Mouse (Mus musculus) heart, postnatal 10 days (tissue): ENCODE measurements around the gene Myt1l. TPM values are rescaled to one million over a fixed set of nuclear protein-coding genes. Genes with fewer than 3 reads are reported as not detected.

Source experiments
- DNase-seq, 2 experiments: peaks; one replicate each; pipeline ENCODE4 v3.0.0; 2021
- intact Hi-C: fragments of 180-260 bp; cut with DNase I; formaldehyde crosslinking; loops from one replicate; pipeline ENCODE4 v1.15.1; 2025
- total RNA-seq, 2 experiments: library from RNA; stranded (reverse); gene quantifications; 2 replicates each; pipeline ENCODE4 v1.2.3; 2021

Gene Myt1l
- total RNA-seq, 2 experiments from 2014 or later, result 0.31 TPM; not detected in 1

GRCm38 (mm10) chr12:29559769-29560168, 31.6 kb downstream of the Myt1l start:
- no peak for DNase-seq
- intact Hi-C loops, result no loop called here

- intact Hi-C loops, result no loop called here
- no peak for DNase-seq
Measured at GRCm38 (mm10) chr12:29561222-29561621, 33.0 kb downstream of the Myt1l start.

- intact Hi-C loops, result no loop called here
Measured at GRCm38 (mm10) chr12:29569311-29569710, 41.1 kb downstream of the Myt1l start.

DNA sequence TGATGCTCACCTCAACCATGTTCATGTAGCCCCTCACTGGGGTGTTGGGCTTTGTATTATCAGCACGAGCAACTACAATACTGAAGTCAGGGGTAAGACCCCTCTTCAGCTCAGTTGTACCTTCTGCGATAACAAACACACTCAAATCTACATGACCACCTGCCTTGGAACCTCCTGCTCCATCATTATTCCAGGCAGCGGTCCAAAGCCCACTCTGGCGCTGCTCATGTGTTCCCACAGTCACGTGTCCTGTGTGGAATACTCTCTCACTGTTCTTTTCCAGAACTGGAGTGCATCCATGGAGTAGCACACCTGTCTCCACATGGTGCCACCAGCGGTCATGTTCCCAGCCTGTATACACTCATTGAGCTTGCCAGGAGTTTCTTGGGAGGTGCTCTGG, 42.2 kb downstream of the Myt1l start:
- intact Hi-C loops, result no loop called here
- DNase-seq, result no peak

More at GRCm38 (mm10) chr12:29569311-29569710, 41.1 kb downstream of the Myt1l start:
- DNase-seq, result peak in 1 of 2 experiments; percentile 2

DNA sequence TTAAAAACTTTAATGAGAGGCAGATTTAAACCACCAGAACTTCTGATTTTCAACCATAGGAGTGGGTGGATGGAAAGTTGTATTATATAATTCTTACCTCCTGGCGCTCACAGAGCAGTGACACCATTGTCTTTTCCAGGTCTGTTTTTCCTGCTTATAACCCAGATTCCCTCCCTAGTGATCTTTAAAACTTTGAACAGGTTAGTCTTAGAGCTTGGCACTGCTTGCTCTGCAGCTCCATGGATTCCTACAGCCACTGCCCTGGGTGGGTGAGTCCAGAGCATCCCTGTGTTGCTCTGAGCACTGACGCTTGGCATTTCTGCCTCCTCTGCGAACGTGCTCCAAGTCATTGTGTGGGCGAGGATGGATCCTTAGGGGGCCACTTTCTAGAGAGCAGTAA, 43.4 kb downstream of the Myt1l start:
- intact Hi-C loops, result no loop called here
- DNase-seq, result no peak

DNA sequence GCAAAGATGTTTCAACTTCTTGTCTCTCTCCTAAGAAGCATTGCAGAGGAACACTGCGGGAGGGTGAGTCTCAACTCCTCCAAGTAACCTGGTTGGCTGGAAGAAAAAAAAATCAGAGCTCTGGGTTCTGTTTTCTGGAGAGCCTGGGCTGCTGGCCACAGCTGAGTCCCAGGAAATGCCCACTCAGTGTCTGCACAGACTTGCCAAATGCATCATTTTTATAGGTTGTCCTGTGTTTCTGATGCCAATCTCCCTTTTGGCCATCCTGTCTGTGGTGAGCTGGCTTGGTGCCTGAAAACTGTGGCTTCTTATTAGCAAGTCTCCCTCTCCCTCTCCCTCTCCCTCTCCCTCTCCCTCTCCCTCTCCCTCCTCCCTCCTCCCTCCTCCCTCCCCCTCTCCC, 65.6 kb downstream of the Myt1l start:
- intact Hi-C loops, result no loop called here
- DNase-seq, result no peak

GRCm38 (mm10) chr12:29599916-29600315, 71.7 kb downstream of the Myt1l start:
- intact Hi-C loops, result no loop called here
- no peak for DNase-seq

DNA sequence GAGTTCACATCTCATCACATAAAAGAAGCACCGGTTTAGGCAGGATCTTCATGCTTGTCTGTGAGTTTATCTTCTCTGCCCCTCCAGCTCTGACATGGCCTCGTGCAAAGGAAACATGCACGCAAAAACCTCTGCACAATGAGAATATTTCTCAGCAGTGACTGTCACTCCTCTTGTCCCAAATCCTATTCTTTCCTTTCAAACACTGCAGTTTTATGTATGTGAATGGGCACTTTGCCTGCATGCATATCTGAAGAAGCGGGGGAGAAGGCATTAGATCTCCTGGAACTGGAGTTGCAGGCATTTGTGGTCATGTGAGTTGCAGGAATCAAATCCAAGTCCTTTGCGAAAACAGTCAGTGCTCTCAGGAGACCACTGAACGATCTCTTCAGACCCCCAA, 73.0 kb downstream of the Myt1l start:
- intact Hi-C loops, result no loop called here
- DNase-seq, result no peak

- intact Hi-C loops, result no loop called here
Measured at GRCm38 (mm10) chr12:29604659-29605058, 76.5 kb downstream of the Myt1l start.

DNA sequence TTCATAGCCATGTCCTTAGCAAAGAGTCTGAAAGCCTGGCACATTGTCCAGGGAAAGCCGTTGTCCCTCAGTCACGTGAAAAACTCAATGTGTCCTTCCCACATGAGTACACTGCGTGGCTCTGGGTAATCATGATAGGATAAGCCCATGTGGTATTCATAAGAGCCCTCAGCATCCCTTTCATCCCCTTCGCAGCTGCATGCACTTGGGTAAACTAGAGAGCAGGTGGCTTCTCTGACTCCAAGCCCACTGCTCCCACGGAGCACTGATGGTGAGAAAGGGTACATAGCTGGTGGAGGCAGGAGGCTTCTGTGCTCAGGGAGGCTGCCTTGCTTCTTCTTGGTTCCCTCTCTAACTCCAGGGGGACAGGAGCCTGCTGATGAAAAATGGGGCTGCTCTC, 76.9 kb downstream of the Myt1l start:
- intact Hi-C loops, result no loop called here

More at GRCm38 (mm10) chr12:29604659-29605058, 76.5 kb downstream of the Myt1l start:
- DNase-seq, result no peak

DNA sequence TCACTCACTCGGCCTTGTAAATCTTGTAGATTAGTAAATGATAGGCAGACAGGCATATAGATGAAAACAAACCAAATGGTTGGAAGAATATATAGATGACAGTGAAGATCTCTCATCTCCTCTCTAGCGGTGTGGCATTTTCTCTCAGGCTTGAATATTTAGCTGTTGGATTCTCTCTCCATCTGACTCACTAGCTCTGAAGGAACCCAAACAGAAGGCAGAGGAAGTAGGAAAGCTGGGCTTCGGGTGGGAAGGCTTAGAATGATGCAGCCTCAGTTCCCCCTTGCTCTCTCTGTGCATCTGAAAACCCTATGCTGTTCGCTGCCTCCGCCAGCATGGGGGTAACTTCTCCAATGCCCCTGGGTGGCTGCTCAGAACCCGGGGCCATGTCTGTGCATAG, 78.0 kb downstream of the Myt1l start:
- intact Hi-C loops, result no loop called here
- DNase-seq, result no peak

More for the DNA sequence above, 76.9 kb downstream of the Myt1l start:
- no peak for DNase-seq

DNA sequence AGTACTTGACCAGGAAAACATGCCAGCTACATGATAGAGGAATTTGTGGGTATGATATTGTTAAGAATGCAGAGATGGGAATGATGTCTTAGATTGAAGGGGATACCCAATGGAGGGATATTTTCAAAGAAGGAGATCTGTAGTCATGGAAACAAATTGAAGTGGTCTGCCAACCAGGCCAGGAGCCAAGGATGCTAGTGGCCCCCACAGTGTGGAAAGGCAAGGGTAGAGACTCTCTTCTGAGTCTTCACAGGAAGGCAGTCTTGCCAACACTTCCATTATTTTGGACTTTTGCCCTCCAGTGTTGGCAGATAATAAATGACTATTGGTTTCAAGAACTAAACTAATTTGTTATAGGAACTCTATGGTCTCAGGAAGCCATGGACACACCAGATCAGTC, 89.6 kb downstream of the Myt1l start:
- intact Hi-C loops, result no loop called here
- DNase-seq, result no peak

DNA sequence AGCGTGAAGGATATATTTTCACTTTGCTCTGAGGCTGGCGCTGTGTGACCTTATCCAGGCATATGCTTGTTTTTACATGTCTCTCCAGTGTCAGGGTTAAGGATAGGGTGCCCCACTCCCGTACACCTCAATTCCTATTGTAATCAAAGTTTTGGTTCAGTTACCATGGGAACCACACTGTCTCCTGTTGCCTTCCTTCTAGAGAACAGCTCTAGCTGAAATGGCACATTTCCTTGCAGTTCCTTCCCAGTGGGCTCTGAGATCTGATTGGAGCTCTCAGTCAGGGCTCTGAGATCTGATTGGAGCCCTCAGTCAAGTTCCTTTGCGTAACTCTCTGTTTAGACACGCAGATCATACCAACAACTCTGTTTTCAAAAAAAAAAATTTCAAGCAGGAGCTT, 93.3 kb downstream of the Myt1l start:
- intact Hi-C loops, result loop anchor here (10.0 kb wide), 1 partner anchor 917 kb away; no protein-coding TSS in a partner anchor
- DNase-seq, result no peak

DNA sequence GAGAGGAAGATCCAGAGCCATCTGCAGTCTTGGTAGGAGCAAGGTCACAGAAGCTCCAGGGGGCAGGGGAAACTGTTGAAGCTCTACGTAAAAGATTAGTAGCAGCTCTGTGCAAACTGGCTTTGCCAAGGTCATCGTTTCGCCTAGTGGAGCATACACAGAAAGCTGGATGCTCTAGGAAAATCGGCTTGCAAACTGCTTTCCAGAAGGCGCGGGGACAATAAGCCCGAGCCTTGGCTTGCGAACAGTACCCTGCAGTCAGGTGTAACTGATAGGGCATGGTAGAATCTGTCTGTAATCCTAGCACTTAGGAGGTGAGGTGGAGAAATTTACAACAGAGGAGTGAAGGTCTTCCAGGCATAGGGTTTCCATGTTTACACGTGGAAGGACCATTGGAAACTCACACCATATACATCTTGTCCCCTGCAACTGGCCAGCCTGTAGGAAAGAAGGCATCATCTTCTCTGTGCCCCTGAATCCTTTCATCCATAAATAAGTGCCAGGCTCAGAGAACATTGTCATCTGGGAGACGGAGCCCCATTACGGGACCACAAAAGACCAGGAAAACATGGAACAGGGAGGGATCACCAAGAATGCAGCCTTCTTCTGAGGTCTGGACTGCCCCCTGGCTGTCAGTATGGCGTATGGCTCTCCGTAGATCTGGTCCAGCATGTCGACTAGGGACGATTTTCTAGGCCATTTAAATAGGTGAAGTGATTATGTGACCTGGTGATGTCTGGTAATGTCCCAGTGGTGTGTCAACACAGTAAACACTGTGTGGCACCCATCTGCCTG, 100.0 kb downstream of the Myt1l start:
- intact Hi-C loops, result loop anchor here (10.0 kb wide), 1 partner anchor 923 kb away; no protein-coding TSS in a partner anchor
- peak; percentile 3 to 14 for DNase-seq

DNA sequence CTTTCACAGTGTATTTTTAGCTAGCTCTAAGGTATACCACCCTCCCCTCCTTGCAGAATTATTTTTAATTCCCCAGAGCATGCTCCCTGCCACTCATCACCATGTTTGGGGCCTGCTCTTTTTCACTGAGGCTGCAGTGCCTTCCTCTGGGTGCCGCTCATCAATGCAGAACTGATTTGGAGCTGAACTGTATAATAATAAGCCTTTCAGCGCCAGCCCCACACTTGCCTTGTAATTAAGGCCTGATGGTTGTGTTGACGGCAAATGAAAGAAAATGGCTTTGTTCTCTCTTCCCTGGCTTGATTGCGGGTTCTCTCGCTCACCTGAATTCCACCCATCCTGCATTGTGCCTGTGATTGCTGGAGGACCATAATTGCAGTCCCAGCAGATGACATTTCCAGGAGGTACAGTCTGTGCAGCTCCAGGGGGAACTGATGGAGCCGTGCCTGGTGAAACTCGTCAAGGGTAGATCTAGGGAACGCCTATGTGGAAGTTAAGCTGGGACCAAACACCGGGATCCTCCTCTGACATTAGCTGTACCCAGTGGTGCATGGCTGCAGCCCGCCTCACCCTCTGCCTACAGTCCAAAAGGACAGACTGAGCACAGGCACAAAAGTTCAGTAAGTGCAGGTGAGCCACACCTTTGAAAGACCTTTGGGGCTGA, 101.8 kb downstream of the Myt1l start:
- no peak for DNase-seq
- intact Hi-C loops, result loop anchor here (10.0 kb wide), 1 partner anchor 925 kb away; no protein-coding TSS in a partner anchor

DNA sequence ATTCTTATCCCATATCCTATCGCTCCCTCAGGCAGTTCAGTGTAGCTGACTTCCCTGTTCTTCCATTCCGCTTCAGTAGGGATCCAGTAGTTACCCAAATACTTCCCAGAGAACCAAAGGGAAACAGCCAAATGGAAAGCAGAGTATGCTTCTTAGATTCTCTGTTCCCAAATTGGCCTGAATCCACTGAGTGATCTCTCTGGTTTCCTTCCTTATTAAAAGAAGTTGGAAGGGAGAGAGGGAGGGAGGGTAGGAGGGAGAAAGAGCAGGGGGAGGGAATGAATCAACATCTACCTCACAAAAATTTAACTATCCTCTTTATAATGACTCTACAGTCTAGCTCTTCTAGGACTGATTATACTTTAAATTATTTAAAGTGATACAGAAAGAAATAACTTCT, 106.3 kb downstream of the Myt1l start:
- no peak for DNase-seq
- intact Hi-C loops, result no loop called here

GRCm38 (mm10) chr12:29639543-29640196, 111.5 kb downstream of the Myt1l start:
- intact Hi-C loops, result no loop called here
- DNase-seq, result no peak

DNA sequence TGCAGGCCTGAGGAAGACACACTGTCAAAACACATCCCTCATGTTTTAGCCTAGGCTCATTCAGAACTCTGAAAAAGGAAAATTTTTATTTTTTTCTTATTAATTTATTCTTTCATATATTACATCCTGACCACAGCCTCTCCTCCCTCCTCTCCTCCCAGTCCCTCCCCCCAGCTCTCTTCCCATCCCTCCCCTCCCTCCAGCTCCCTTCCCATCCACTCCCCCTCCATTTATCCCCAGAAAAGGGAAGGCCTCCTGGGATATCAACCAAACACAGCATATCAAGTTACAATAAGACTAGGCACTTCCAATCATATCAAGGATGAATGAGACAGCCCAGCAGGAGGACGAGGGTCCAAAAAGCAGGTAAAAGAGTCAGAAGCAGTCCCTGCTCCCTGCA, 112.0 kb downstream of the Myt1l start:
- no peak for DNase-seq
- intact Hi-C loops, result no loop called here

DNA sequence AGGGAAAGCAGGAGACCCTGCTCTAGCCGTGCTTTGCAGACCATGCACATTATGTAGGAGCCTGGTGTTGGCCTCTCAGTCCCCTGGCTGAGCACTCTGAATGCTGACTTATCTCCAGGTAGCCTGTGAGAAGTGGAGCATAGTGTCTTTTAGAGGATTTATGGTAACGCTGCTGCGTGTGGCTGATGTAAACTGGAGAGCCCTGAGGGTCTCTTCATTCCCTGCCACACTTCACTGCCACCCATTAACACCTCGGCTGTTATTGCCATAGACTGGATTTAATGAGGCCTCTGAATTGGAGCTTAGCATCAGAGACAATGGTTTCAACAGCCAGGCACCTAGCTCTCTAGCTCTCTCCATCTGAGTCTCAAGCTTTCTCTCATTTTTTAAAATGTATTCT, 114.7 kb downstream of the Myt1l start:
- intact Hi-C loops, result no loop called here
- no peak for DNase-seq

DNA sequence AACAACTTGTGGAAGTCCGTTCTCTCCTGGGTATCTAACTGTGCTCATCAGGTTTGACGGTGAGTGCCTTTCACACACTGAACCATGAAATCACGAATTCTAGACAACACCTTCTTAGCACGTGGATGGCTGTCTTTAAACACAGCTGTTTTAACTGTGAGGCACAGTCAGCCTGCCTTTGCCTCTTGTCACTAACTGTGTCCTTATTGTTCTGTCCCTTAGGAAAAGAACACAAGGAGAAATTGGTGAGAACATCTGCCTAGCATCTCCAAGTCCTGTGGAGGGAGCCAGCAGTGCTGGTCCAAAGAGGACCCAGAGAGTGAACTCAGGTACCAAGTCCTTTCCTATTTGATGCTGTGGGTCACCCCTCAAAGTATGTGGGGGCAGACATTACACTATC, 115.9 kb downstream of the Myt1l start:
- intact Hi-C loops, result no loop called here
- no peak for DNase-seq

DNA sequence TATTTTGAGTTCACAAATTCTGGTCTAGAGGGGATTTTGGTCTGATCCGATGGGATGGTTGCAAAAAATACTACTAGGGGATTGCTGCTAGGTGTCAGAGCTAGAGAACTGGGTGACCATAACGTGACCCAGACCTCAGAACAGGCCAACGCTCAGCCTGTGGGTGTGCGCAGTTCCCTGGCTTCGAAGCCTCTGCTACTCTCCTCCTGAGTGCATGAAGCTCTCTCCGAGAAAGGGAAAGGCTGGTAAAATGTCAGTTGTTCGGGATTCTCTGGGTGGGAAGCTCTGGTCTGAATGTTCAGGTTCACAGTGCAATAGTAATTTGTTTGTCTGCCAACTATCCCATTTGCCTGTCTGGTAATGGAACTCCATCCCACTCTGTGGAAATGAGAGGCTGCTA, 116.5 kb downstream of the Myt1l start:
- intact Hi-C loops, result no loop called here
- no peak for DNase-seq
